Mouse (Mus musculus) CD4-positive helper T cell, adult 2 months (primary cell): ENCODE data around the gene Shbg.

ENCODE experiments used
- DNase-seq: peaks from one replicate; pipeline ENCODE4 v3.0.0-alpha.2; 2012; ENCODE audit warnings: low read depth, missing footprints, low spot score

Shbg gene

GRCm38 (mm10) chr11:69617805-69618204, at the start of gene Shbg:
Shbg (minus strand) TSS chr11:69617905.
- DNase-seq = no peak

- DNase-seq = no peak
These were observed 48.9 kb upstream of the Shbg start for GRCm38 (mm10) chr11:69666665-69667005.

DNA sequence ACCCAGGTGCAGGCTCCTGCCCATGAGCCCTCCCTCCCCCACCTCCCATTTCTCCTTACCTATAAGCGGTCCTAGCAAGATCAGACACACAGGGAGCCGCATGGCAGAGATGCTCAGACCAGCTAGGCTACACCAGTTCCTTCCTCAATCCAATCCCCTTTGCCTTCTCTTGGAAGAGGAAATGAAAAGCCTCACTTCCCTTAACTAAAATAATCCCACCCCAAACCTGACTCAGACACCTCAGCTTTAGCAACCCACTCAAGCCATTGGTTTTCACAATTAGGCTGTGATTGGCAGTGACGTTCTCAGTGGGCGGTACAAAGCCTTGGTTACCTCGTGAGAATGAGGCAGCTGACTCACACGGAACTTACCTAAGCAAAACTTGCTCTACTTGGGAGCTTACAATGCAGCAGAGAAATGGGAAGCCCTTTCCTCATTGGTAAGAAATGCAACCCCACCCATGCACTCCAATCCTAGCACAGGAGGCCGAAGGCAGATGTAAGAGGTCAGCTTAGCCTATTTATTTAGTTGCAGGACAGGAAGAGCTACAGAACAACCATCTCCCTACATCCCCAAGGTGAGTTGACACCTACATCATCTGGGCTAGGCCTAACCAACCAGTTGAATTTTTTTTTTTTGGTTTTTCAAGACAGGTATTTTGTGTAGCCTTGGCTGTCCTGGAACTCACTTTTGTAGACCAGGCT, 48.4 kb upstream of the Shbg start, which contains the start of gene Cd68:
TSS of gene Cd68 (minus strand) at position 193 of the 704 bp plus-strand sequence.
- peak; percentile 79 for DNase-seq

DNA sequence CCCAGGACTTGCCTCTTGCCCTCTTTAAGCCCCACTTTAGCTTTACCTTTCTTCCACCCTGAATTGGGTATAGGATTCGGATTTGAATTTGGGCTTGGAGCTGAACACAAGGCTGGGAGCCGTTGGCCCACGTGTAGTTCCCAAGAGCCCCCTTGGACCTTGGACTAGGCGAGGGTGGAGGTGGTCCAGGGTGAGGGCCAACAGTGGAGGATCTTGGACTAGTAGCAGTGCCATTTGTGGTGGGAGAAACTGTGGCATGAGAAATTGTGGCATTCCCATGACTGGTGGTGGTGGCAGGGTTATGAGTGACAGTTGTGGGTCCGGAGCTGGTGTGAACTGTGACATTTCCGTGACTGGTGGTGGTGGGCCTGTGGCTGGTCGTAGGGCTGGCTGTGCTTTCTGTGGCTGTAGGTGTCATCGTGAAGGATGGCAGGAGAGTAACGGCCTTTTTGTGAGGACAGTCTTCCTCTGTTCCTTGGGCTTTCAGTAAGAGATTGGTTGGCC, 47.8 kb upstream of the Shbg start:
- DNase-seq = no peak

DNA sequence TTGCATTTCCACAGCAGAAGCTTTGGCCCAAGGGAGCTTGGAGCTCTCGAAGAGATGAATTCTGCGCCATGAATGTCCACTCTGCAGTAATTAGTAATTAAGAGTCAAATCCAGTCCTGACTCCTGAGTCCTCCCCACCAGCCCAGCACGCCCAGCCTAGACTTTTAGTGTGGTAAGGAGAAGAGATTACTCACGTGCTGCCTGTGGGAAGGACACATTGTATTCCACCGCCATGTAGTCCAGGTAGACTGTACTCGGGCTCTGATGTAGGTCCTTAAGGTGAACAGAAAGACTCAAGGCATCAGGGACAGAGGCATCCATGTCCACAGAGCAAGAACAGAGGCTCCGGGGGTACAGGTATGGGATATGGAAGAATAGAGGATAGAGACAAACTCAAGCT, 47.1 kb upstream of the Shbg start:
- no peak for DNase-seq

DNA sequence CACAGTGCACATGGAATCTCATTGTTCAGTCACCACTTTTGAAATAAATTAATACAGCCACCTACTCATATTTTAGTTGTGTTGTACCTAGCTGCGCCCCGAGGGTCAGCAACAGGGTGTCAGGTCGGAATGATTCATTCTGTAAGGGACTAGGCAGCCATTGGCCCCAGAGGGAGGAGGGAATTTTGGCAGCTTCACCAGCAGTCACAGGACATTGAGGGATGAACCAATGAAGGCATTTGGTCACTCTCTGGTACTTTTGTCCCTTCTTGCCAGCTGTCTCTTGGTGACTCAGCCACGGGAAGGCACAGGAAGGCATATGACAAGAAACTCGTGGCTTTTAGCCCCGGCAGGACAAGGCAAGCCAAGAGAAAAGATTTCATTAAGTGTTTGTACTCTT, 46.1 kb upstream of the Shbg start:
- no peak for DNase-seq

GRCm38 (mm10) chr11:69662967-69663671, 45.4 kb upstream of the Shbg start:
- DNase-seq = no peak

GRCm38 (mm10) chr11:69662213-69662966, 44.7 kb upstream of the Shbg start, which contains the start of gene Mpdu1:
Mpdu1 (minus strand) TSS chr11:69662642.
- peak; percentile 99 for DNase-seq

GRCm38 (mm10) chr11:69661221-69661881, 43.6 kb upstream of the Shbg start:
- DNase-seq = no peak

- DNase-seq = no peak
These were observed 39.8 kb upstream of the Shbg start for GRCm38 (mm10) chr11:69657462-69657881.

DNA sequence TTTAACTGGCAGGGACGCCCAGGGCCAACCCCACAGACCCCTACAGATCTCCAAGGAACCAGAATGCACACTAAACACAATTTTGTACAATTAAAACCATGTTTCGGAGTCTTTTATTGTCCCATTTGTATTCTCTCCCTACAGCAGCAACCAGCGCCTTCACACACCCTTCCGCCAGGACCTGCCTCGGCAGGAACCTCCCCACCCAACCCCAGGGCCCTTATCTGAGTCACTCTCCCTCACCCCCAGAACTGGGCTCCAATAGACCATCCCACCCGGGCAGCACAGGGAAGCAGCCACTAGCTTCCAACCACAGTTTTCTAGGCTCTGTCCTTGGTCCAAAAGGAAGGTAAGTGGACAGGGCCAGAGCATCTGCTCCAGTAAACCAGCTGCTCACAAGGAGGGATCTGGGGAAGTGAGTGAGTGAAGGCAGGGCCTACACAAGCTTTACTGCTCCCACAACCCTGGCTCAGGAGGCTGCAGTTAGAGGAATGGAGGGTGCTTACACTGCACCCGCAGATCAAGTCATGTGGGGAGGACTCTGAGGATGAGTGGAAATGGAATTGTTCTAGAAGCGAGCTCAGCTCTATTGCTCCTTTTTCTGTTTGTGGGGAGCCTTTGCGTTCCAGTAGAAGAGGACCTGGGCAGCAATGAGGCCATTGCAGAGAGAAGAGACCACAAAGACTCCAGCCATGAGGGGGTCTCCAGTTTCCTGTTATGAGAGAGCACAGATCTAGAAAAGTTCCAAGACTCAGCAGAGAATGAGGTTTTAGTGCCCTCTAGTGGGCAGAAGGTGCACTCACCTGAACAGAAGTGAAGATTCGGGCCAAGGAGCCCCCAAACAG, 39.1 kb upstream of the Shbg start:
- peak; percentile 61 for DNase-seq

- no peak for DNase-seq
These were observed 38.4 kb upstream of the Shbg start for GRCm38 (mm10) chr11:69656065-69656455.

GRCm38 (mm10) chr11:69655264-69656064, 37.8 kb upstream of the Shbg start, which contains the start of gene Sox15:
Sox15 (plus strand) TSS chr11:69655314.
- peak; percentile 46 for DNase-seq

- no peak for DNase-seq
These were observed 37.1 kb upstream of the Shbg start for GRCm38 (mm10) chr11:69654760-69655159.

GRCm38 (mm10) chr11:69653399-69653798, 35.7 kb upstream of the Shbg start:
- DNase-seq = no peak

DNA sequence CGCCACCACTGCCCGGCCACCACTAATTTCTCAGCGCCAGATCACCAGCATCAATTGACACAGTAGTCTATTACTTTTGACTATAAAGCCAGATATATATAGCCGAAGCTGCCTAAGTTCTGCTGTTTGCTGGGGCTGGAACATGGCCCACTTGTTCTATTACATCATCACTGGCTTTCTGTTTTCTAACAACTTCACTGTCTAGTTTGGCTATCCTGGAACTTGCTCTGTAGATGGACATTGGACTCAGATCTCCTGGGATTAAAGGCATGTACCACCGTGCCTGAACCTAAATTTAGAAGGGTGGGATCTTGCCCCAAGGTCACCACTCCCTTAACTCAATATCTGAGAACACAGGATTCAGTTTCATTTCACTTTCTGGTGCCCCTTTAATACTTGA, 28.2 kb upstream of the Shbg start:
- no peak for DNase-seq

GRCm38 (mm10) chr11:69635471-69635870, 17.8 kb upstream of the Shbg start:
- no peak for DNase-seq

DNA sequence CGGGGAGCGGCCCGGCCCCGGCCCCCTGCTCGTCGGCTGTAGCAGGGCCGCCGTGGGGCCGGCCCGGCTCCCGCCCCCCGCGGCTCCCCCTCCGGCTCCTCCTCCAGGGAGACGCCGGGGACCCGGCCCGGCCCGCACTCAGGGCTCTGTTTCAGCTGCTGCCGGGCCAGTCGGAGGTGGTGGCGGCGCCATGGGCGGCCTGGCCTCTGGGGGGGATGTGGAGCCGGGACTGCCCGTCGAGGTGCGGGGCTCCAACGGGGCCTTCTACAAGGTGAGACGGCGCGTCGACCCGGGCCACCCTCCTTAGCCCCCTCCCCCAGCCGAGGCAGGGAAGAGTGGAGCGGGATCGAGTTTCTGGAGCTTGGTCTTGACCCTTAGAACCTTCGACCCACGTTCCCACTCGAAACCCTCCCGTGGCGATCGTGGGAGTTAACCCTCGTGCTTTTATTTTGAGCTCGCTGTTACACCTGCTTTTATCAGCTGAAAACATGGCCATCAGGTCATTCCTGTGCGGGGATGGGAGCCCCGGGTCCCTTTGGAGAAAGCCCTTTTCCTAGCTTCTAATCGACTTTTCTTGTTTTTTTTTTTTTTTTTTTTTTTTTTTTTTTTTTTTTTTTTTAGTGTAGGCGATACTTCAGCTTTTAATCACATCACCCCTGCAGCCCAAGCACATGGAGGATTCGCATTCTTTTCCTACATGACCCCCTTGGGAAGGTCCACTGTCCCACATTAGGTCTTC, 15.6 kb upstream of the Shbg start:
- DNase-seq = peak; percentile 18
